Mouse (Mus musculus) hindbrain, embryonic 16.5 days (tissue): Measurements from ENCODE around the gene Mapk8ip1. TPM values are rescaled to one million over a fixed set of nuclear protein-coding genes. Genes with fewer than 3 reads are reported as not detected.

Source experiments
- ATAC-seq: fragments of 200-750 bp; cut with Nextera tagmentation; 2 replicates; pipeline ENCODE4 v1.8.0; 2017; ENCODE audit warnings: moderate TSS enrichment, moderate library complexity
- H3K27ac ChIP-seq: fragments of 300-500 bp; sonication (generic); 2 replicates; pipeline ENCODE4 v1.5.1; 2014; ENCODE audit warnings: low read depth, mild to moderate bottlenecking, control low read depth, low read length, moderate library complexity
- H3K27me3 ChIP-seq: fragments of 300-500 bp; sonication (generic); replicated peaks from 2 replicates; pipeline ENCODE4 v1.6.1; 2014; ENCODE audit warnings: low read length; ENCODE audit not compliant: control insufficient read depth, insufficient read depth
- H3K36me3 ChIP-seq: fragments of 300-500 bp; sonication (generic); 2 replicates; pipeline ENCODE4 v1.6.1; 2014; ENCODE audit warnings: mild to moderate bottlenecking, low read length, moderate library complexity, mixed read lengths; ENCODE audit not compliant: control insufficient read depth, insufficient read depth
- H3K4me1 ChIP-seq: fragments of 300-500 bp; sonication (generic); 2 replicates; pipeline ENCODE4 v1.6.1; 2014; ENCODE audit warnings: low read depth, low read length; ENCODE audit not compliant: control insufficient read depth, insufficient read depth
- H3K4me2 ChIP-seq: fragments of 300-500 bp; sonication (generic); 2 replicates; pipeline ENCODE4 v1.6.1; 2014; ENCODE audit warnings: mild to moderate bottlenecking, low read length, control low read depth, moderate library complexity
- H3K4me3 ChIP-seq: fragments of 300-500 bp; sonication (generic); 2 replicates; pipeline ENCODE4 v1.5.1; 2014; ENCODE audit warnings: mild to moderate bottlenecking, low read length, control low read depth, moderate library complexity
- H3K9ac ChIP-seq: fragments of 300-500 bp; sonication (generic); 2 replicates; pipeline ENCODE4 v1.6.1; 2014; ENCODE audit warnings: low read depth, mild to moderate bottlenecking, control low read depth, low read length, moderate library complexity
- H3K9me3 ChIP-seq: fragments of 300-500 bp; sonication (generic); 2 replicates; pipeline ENCODE4 v1.6.1; 2014; ENCODE audit warnings: mild to moderate bottlenecking, low read length, moderate library complexity; ENCODE audit not compliant: control insufficient read depth
- WGBS: fragments of 180-500 bp; shearing (Covaris S2); extraction: QIAGEN DNeasy Blood & Tissue Kit; methylation state at CpG from one replicate; pipeline ENCODE4 v1.1.7; 2014; 5-methylcytosine and 5-hydroxymethylcytosine counted together
- polyA plus RNA-seq: library from polyadenylated mRNA; unstranded; fragments of >200 nt; fragmentation: Nextera tagmentation; extraction: Ambion mirVana; gene quantifications from 2 replicates; pipeline ENCODE4 v1.2.1, GENCODE M21; 2015

Mapk8ip1 gene
- polyA plus RNA-seq, 1 experiment from 2014 or later: 112 TPM

GRCm38 (mm10) chr2:92360893-92361292 lies 40.2 kb downstream of the Mapk8ip1 start:
- Histone ChIP-seq H3K9ac (no peak overlapping the region), H3K4me3 (no peak overlapping the region), H3K27ac (peak overlapping the region; percentile 34; the same call in 1 of the 2 replicates), H3K9me3 (no peaks in the 10 kb centered on the region), H3K27me3 (no peaks in the 10 kb centered on the region), H3K4me1 (no peaks in the 10 kb centered on the region), H3K36me3 (peaks cover 16% of the 10 kb centered on the region), H3K4me2 (no peak overlapping the region)
- ATAC-seq: peak; percentile 48; the same call in 1 of the 2 replicates
- 24% methylated on average over 12 of the region's 12 CpGs for WGBS

GRCm38 (mm10) chr2:92360186-92360823 lies 40.8 kb downstream of the Mapk8ip1 start:
- Histone ChIP-seq H3K36me3 (peaks cover 16% of the 10 kb centered on the region), H3K27ac (no peak overlapping the region), H3K4me3 (no peak overlapping the region), H3K27me3 (no peaks in the 10 kb centered on the region), H3K4me2 (no peak overlapping the region), H3K9ac (no peak overlapping the region), H3K9me3 (no peaks in the 10 kb centered on the region), H3K4me1 (no peaks in the 10 kb centered on the region)
- peak; percentile 66 for ATAC-seq
- 60% methylated on average over 21 of the region's 25 CpGs for WGBS

GRCm38 (mm10) chr2:92359301-92359700 lies 41.8 kb downstream of the Mapk8ip1 start:
- Histone ChIP-seq H3K9ac (no peak overlapping the region), H3K4me2 (no peak overlapping the region), H3K9me3 (no peaks in the 10 kb centered on the region), H3K27ac (no peak overlapping the region), H3K4me1 (no peaks in the 10 kb centered on the region), H3K4me3 (no peak overlapping the region), H3K27me3 (no peaks in the 10 kb centered on the region), H3K36me3 (peaks cover 16% of the 10 kb centered on the region)
- 91% methylated on average over 2 of the region's 2 CpGs for WGBS
- no peak for ATAC-seq

DNA sequence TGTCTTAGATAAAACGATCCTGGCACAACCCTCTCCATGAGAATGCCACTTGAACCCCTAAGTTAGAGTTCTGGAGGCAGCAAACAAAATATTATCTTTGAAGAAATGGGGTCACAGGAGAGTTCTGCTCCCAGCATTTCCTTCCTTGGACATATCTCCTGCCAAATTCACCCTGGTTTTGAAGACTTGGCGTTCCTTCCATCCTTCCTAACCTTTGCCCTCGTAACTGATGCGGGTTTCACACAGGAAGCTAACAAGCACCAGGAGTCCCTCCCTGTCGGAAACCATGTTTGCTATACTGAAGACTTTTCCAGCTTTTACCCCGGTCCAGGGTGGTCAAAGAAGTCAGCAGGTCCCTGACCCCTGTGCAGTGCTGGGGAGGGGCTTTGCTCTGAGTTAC lies 46.8 kb downstream of the Mapk8ip1 start:
- Histone ChIP-seq H3K9me3 (no peaks in the 10 kb centered on the region), H3K27ac (no peak overlapping the region), H3K27me3 (no peaks in the 10 kb centered on the region), H3K9ac (no peak overlapping the region), H3K36me3 (peaks cover 17% of the 10 kb centered on the region), H3K4me3 (no peak overlapping the region), H3K4me1 (no peaks in the 10 kb centered on the region), H3K4me2 (no peak overlapping the region)
- no peak for ATAC-seq
- 67% methylated on average over 6 of the region's 6 CpGs for WGBS

- Histone ChIP-seq H3K9me3 (no peaks in the 10 kb centered on the region), H3K27me3 (no peaks in the 10 kb centered on the region), H3K4me2 (no peak overlapping the region), H3K36me3 (peaks cover 13% of the 10 kb centered on the region), H3K4me1 (no peaks in the 10 kb centered on the region), H3K27ac (no peak overlapping the region), H3K9ac (no peak overlapping the region), H3K4me3 (no peak overlapping the region)
- no peak for ATAC-seq
- 23% methylated on average over 5 of the region's 5 CpGs for WGBS
Measured at GRCm38 (mm10) chr2:92353402-92353801, 47.7 kb downstream of the Mapk8ip1 start.

DNA sequence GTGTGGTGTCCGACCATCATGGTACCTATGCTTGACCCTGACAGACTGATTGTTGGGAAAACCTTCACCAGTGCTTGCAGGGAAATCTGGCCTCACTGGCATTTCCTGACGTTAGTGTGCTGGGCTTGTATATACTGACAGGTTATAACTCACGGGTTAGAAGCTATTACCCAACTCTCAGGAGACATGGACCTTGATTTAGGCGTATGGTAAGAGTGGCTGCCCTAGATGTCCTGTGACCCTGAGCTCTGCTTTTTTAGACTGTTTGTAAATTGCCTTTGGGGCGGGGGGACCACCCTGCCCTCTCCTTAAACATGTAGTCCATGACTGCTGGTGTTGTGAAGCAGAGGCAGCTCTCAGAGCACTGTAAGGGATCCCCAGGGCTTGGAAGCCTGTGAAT lies 50.4 kb downstream of the Mapk8ip1 start:
- WGBS: 83% methylated on average over 5 of the region's 5 CpGs
- H3K4me2 ChIP-seq: no peak overlapping the region
- no peak overlapping the region for H3K9ac ChIP-seq
- H3K4me3 ChIP-seq: no peak overlapping the region
- H3K36me3 ChIP-seq: peaks cover 13% of the 10 kb centered on the region; the same call in 1 of the 2 replicates
- no peak for ATAC-seq
- no peaks in the 10 kb centered on the region for H3K27me3 ChIP-seq
- no peaks in the 10 kb centered on the region for H3K4me1 ChIP-seq
- no peak overlapping the region for H3K27ac ChIP-seq
- H3K9me3 ChIP-seq: no peaks in the 10 kb centered on the region

DNA sequence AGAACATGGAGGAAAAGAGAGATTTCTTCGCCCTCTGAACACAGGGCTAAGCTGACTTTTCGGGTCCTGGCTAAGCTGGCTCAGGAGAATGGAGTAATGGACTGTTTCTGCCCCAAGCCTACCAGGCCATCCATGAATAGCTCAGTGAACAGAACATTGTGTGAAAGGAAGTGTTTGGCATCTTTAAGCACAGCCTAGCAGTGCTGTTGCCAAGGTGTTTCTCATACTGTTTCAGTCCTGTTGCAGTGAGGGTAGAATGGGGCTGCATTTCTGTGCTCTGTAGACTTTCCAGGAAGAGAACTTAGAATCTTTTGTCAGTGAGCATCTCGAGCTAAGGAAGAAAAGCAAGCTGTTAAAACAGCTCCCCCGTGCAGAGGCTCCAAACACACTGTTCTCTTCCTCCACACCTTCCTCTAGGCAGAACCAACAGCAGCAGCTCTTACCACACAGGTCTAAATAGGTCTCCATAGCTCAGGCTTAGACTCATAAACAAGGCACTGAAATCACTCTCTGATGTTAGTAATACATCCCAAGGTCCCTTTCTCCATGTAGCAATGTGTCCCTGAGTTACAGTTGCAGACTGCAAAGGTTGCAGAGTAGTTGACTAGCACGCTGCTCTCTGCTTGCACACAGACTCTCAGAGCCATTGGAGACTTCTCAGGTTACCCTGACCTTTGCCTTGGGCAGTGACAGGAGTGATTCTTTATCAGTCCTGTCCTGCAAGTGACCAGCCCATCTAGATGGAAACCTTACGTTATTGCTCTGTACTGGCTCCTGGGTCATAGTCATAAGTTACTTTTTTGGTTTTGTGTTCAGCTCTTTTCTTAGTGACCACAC lies 51.3 kb downstream of the Mapk8ip1 start:
- Histone ChIP-seq H3K9ac (no peak overlapping the region), H3K27ac (0 out of 2 replicates have a peak overlapping the region, but pooled peaks have one; percentile 9), H3K9me3 (no peaks in the 10 kb centered on the region), H3K27me3 (no peaks in the 10 kb centered on the region), H3K36me3 (peaks cover 17% of the 10 kb centered on the region), H3K4me1 (no peaks in the 10 kb centered on the region), H3K4me3 (no peak overlapping the region), H3K4me2 (no peak overlapping the region)
- ATAC-seq: peak; percentile 82
- 72% methylated on average over 6 of the region's 6 CpGs for WGBS

DNA sequence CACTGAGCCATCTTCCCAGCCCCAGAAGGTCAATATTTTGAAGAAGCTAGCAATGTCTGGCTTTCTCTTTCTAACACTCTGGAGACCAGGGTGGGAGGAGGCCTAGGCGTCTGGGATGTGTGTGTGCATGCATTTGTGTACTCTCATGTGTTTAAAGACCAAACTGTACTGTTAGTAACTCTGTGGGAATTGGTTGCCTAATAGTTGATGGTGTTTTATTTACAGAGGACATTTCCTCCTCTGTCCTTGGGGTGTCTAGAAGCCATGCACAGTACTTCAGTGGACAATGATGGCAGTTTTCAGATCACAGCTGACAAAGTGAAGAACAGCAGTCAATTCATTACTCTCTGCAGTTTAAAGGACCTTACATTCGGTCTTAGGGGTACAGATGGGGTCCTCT lies 53.9 kb downstream of the Mapk8ip1 start:
- Histone ChIP-seq H3K27me3 (no peaks in the 10 kb centered on the region), H3K4me3 (no peak overlapping the region), H3K4me1 (no peaks in the 10 kb centered on the region), H3K9me3 (no peaks in the 10 kb centered on the region), H3K36me3 (peaks cover 20% of the 10 kb centered on the region), H3K27ac (no peak overlapping the region), H3K4me2 (no peak overlapping the region), H3K9ac (no peak overlapping the region)
- WGBS: 93% methylated on average over 2 of the region's 2 CpGs
- ATAC-seq: no peak

DNA sequence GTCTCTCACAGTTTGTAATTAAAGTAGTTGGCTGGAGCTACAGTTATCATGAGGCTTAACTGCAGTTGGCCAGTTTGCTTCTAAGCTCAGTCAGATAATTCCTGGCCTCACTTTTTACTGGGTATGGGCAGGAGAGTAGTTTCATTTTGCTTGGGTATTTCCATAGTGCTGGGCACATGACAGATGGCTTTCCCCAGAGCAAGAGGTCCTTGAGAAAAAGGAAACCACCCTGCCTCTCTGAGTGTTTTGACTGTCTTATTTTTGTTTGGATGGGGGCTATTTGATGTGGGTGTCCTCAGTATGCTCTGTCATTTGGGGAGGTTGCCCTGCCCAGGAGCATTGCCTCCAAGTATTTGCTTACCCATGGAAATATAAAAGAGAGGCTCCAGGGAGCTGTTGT lies 58.6 kb downstream of the Mapk8ip1 start:
- no peak for ATAC-seq
- no peaks in the 10 kb centered on the region for H3K4me1 ChIP-seq
- no peak overlapping the region for H3K9ac ChIP-seq
- no peaks in the 10 kb centered on the region for H3K27me3 ChIP-seq
- H3K27ac ChIP-seq: no peak overlapping the region
- no peaks in the 10 kb centered on the region for H3K9me3 ChIP-seq
- no peak overlapping the region for H3K4me3 ChIP-seq
- no peak overlapping the region for H3K4me2 ChIP-seq
- peaks cover 9% of the 10 kb centered on the region; the same call in 1 of the 2 replicates for H3K36me3 ChIP-seq
